Mouse (Mus musculus): ENCODE results near the gene Hist2h2ab.

DNA sequence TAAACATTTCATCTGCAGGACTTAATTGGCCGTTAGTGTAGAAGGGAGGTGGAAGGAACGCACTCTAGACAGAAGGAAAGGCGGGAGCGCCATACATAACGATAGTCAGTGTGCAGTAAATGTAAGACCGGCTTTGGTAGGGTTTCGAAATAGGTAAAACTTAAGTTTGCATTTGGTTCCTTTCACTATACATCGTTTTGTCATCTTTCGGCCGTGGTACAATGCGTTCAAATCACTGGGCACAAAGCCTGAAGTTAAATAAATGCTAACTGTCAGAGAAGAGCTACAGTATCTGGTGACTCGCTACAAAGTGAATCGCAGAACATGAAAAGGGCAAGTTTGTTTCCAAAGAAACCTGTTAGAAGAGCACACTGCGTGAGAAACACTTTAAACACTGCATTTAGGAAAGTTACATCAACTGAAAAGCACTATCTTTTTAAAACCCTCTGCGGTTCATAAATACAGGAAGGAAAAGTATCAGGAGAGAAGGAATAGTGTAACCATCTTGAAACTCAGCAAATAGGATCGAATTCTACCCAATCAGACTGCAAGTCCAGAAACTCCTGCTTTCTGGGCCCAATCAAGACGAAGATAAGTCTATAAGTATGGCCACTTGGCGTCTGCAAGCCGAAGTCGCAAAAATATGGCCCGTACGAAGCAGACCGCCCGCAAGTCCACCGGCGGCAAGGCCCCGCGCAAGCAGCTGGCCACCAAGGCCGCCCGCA, 48.5 kb downstream of the Hist2h2ab start, which contains the start of gene Hist2h3b:
- TF ChIP-seq CTCF (IDR thresholded peaks at IDR 0.05; ENCODE audit: insufficient read depth, low read length) (no peak), POLR2A (IDR thresholded peaks at IDR 0.05; ENCODE audit: borderline replicate concordance, extremely low read depth, low read depth, low read length) (peak; percentile 96)
